Mouse (Mus musculus) embryonic fibroblast, embryonic 13.5 days (primary cell): ENCODE data around the gene Pi4k2a. TPM values are rescaled to one million over a fixed set of nuclear protein-coding genes. Genes with fewer than 3 reads are reported as not detected.
"Not testable (repeated sequence)": the region's sequence is repeated elsewhere in the genome, so short reads cannot be mapped to it uniquely, and the experiment has no call there.

ENCODE experiments used
- H3K27ac ChIP-seq: 2 replicates; pipeline ENCODE4 v1.5.1; 2012; ENCODE audit warnings: low read length, control low read depth, inconsistent platforms; ENCODE audit not compliant: insufficient read depth
- H3K4me1 ChIP-seq: 2 replicates; pipeline ENCODE4 v1.6.1; 2011; ENCODE audit warnings: low read length; ENCODE audit not compliant: control insufficient read depth, insufficient read depth
- H3K4me3 ChIP-seq: 2 replicates; pipeline ENCODE4 v1.5.1; 2011; ENCODE audit warnings: mild to moderate bottlenecking, control low read depth, low read length; ENCODE audit not compliant: insufficient read depth
- CTCF ChIP-seq: IDR thresholded peaks from 2 replicates; pipeline ENCODE4 v1.5.1; 2011; ENCODE audit warnings: mild to moderate bottlenecking, control low read depth, low read length, moderate library complexity, borderline replicate concordance; ENCODE audit not compliant: insufficient read depth
- POLR2A ChIP-seq: IDR thresholded peaks from 2 replicates; pipeline ENCODE4 v1.6.1; 2011; ENCODE audit warnings: low read depth, mild to moderate bottlenecking, control low read depth, low read length, moderate library complexity
- polyA plus RNA-seq: library from polyadenylated mRNA; stranded (reverse); fragments of >200 nt; gene quantifications from 2 replicates; pipeline ENCODE4 v1.2.4, GENCODE M21; 2011; ENCODE audit warnings: low read depth; ENCODE audit not compliant: missing spikeins, insufficient read length

The Pi4k2a gene
- polyA plus RNA-seq, 1 experiment, result 25.6 TPM

DNA sequence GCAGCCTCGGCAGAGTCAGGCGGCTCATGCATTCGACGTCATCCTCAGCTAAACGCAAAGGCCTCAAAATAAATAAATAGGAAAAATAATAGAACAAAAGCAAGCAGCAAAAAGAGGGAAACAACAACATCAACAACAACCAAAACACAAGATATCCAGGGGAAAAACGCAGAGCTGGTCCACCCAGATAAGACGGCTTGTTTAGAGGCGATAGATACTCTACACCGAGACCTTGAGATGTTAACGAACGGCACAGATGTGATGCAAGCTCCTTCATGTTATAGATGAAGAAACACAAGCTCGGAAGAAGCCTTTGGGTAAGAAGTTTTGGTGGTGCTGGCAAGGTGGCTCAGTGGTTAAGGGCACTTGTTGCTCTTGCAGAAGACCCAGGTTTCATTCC lies 11.3 kb upstream of the Pi4k2a start:
- Histone ChIP-seq H3K4me3 (no peak overlapping the region), H3K27ac (no peak overlapping the region), H3K4me1 (peaks cover 14% of the 10 kb centered on the region; the same call in 1 of the 2 replicates)
- TF ChIP-seq POLR2A, result no peak
- TF ChIP-seq CTCF, result no peak

- Histone ChIP-seq H3K4me1 (peaks cover 14% of the 10 kb centered on the region; the same call in 1 of the 2 replicates), H3K4me3 (no peak overlapping the region), H3K27ac (no peak overlapping the region)
- no peak for TF ChIP-seq CTCF
- no peak for TF ChIP-seq POLR2A
Measured at GRCm38 (mm10) chr19:42079950-42080349, 10.3 kb upstream of the Pi4k2a start.

GRCm38 (mm10) chr19:42080469-42080868 lies 9.8 kb upstream of the Pi4k2a start:
- TF ChIP-seq POLR2A (no peak), CTCF (no peak)
- Histone ChIP-seq H3K4me1 (peaks cover 14% of the 10 kb centered on the region; the same call in 1 of the 2 replicates), H3K4me3 (no peak overlapping the region), H3K27ac (no peak overlapping the region)

DNA sequence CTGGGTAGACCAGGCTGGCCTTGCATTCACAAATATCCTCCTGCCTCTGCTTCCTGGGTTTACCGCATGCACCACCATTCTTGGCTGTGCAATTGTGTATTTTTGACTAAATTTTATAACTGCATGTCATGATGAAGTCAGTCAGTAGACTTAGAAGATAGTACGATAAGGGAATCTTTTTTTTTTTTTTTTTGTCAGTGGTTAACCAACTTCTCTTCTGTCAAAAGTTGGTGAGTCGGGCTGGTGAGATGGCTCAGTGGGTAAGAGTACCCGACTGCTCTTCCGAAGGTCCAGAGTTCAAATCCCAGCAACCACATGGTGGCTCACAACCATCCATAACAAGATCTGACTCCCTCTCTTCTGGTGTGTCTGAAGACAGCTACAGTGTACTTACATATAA lies 8.7 kb upstream of the Pi4k2a start:
- H3K4me1 ChIP-seq, result peaks cover 14% of the 10 kb centered on the region; the same call in 1 of the 2 replicates
- H3K4me3 ChIP-seq, H3K27ac ChIP-seq: not testable (repeated sequence)

GRCm38 (mm10) chr19:42085690-42086089 lies 4.6 kb upstream of the Pi4k2a start:
- TF ChIP-seq POLR2A (no peak), CTCF (no peak)
- Histone ChIP-seq H3K27ac (no peak overlapping the region), H3K4me3 (peak overlapping the region; percentile 77), H3K4me1 (peaks cover 4% of the 10 kb centered on the region; the same call in 1 of the 2 replicates)

DNA sequence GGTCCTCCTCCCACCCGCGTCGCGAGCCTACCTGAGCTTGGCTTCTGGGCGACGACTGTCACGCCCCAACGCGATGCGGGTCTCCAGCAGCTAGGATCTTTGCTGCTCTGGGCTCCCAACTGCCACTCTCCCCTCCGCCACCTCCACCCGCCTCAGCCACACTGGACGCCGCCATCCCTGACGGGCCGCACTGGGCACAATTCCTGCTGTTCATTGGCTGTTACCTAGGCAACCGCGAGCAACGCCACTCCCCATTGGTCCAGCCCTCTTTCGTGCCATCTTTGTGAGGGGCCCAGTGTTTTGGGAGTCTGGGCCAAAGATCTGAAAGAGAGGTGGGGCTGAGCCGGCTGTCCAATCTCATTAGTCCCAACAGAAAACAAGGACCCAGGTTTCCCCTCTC lies 4.1 kb upstream of the Pi4k2a start, which contains the start of gene Morn4:
Gene Morn4, minus strand, starts transcription at position 192 of the 400 bp plus-strand sequence.
- H3K4me1 ChIP-seq, result peaks cover 3% of the 10 kb centered on the region; the same call in 1 of the 2 replicates
- TF ChIP-seq CTCF (no peak), POLR2A (peak; percentile 88)
- peak within 1 kb of the TSS; percentile 77 for H3K4me3 ChIP-seq
- H3K27ac ChIP-seq, result no peak within 1 kb of the TSS

DNA sequence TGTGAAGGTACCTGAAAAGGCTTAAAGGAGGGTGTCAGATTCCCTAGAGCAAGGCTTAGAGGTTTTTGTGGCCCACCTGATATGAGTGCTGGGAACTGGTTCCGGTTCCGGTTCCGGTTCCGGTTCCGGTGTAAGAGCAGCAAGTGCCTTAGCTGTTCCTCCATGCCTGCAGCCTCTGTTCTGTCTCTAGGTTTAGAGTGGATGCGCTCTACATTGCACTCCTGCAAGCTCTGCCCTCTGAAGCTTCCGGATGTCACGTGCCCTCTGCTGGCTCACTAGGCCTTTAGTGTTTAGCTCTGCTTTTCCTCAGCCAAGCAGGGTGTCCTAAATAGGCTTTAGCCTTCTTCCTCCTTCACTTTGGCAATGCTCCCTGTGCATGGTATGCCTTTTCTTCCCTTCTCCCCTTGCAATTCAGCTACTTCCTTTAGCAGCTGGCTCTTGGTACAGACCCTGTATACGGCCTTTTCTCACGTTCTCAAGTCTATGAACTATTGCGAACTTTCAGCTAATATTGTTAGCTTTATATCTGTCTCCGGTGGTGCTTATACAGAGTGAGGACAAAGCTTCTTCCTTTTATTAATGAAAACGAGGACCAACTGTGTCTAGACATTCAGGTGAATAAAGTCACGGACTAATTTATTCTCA lies 1.0 kb upstream of the Pi4k2a start:
- Histone ChIP-seq H3K27ac (peak overlapping the region; percentile 77), H3K4me1 (peaks cover 6% of the 10 kb centered on the region; the same call in 1 of the 2 replicates), H3K4me3 (no peak overlapping the region)
- TF ChIP-seq CTCF (no peak), POLR2A (peak; percentile 46; the same call in 1 of the 2 replicates)

DNA sequence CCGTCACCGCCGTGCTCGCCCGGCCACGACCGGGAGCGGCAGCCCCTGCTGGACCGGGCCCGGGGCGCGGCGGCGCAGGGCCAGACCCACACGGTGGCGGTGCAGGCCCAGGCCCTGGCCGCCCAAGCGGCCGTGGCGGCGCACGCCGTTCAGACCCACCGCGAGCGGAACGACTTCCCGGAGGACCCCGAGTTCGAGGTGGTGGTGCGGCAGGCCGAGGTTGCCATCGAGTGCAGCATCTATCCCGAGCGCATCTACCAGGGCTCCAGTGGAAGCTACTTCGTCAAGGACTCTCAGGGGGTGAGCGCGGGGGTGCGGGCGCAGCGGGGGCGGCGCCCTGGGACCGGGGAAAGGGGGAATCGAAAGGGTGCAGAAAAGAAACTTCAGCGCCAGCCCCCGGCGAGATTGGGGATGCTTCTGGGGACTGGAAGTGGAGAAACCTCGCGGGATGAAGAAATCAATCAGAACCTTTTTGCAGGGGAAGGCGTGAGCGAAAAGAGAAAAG lies 419 bp downstream of the Pi4k2a start:
- Histone ChIP-seq H3K4me1 (peaks cover 6% of the 10 kb centered on the region; the same call in 1 of the 2 replicates), H3K4me3 (peak overlapping the region; percentile 83), H3K27ac (peak overlapping the region; percentile 62)
- TF ChIP-seq POLR2A, result no peak
- no peak for TF ChIP-seq CTCF

DNA sequence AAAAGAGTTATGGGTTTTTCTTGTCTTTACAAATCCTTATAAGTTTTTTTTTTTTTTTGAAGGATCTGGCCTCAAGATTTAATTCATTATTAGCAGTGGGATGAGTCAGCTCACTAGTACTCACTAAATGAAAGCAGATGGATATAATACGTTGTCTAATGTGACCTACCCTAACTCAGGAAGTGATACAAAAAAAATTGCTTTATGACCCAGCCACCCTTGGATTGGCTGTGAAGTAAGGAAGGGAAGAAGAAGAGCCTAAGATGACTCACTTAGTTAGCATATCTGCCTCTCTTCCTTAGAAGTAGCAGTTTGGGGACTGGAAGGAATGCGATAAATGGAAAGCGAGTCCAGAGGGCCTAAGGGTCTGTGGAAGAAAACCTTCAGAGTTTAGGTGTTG lies 9.1 kb downstream of the Pi4k2a start:
- H3K27ac ChIP-seq, result peak overlapping the region; percentile 99
- TF ChIP-seq CTCF (no peak), POLR2A (no peak)
- no peak overlapping the region for H3K4me3 ChIP-seq
- H3K4me1 ChIP-seq, result peaks cover 12% of the 10 kb centered on the region

DNA sequence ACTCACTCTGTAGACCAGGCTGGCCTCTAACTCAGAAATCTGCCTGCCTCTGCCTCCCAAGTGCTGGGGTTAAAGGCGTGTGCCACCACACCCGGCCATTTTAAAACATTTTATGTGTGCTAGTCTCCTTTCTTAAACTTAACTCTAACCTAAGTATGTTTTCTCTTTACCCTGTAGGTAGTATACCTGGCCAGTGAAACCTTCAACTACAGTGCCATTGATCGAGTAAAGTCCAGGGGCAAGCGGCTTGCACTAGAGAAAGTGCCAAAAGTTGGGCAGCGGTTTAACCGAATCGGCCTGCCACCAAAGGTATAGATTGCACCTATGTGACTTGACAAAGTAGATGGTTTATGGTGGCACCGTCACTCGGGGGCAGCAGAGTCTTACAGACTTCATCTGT lies 14.4 kb downstream of the Pi4k2a start:
- no peak overlapping the region for H3K27ac ChIP-seq
- TF ChIP-seq POLR2A, result no peak
- H3K4me1 ChIP-seq, result peaks cover 6% of the 10 kb centered on the region
- H3K4me3 ChIP-seq, result no peak overlapping the region
